Comparison of ENCODE assay signal across 26 mouse cellular contexts in genomic region chr4:148667006-148667755, GRCm38 (mm10). TPM values are rescaled to one million over a fixed set of nuclear protein-coding genes. Genes with fewer than 3 reads are reported as not detected.
DNase-seq lines count a peak whose midpoint lies in the region; ATAC-seq and TF ChIP-seq lines count a peak whose summit lies in the region.
"Had no signal": no experiment of that assay in that cellular context is flagged by ENCODE, and none has a peak within 500 bp of the region (broad histone marks: within the 10 kb centered on the region; RNA-seq: fewer than 3 reads in every experiment).

No protein-coding gene starts in this region.

- peaks cover 5% of the 10 kb centered on the region; the same call in 1 of the 2 replicates for H3K27me3 ChIP-seq in heart, embryonic 13.5 days (replicated peaks)
- H3K27me3 ChIP-seq in myocyte (ENCODE audit: control insufficient read depth, insufficient read depth, insufficient read length) = peaks cover 34% of the 10 kb centered on the region
- H3K27me3 ChIP-seq: midbrain, embryonic 15.5 days had no signal

- no peaks in the 10 kb centered on the region for H3K79me2 ChIP-seq in myocyte (ENCODE audit: control insufficient read depth, insufficient read depth)

- peaks cover 53% of the 10 kb centered on the region for H3K4me1 ChIP-seq in heart, embryonic 13.5 days

- H3ac ChIP-seq in myocyte (ENCODE audit: control insufficient read depth, insufficient read length) = no peak overlapping the region

- no peaks in the 10 kb centered on the region for H3K9me3 ChIP-seq in heart, embryonic 13.5 days
- H3K9me3 ChIP-seq: embryonic facial prominence, embryonic 13.5 days; forebrain, embryonic 15.5 days; hindbrain, embryonic 12.5 days; limb, embryonic 12.5 days; liver, embryonic 13.5 days; midbrain, embryonic 15.5 days had no signal

- peak overlapping the region; percentile 39 for H3K4me3 ChIP-seq in heart, embryonic 13.5 days
- no peak overlapping the region for H3K4me3 ChIP-seq in myocyte
- H3K4me3 ChIP-seq: embryonic facial prominence, embryonic 13.5 days; forebrain, embryonic 15.5 days; hindbrain, embryonic 12.5 days; limb, embryonic 12.5 days; liver, embryonic 13.5 days; midbrain, embryonic 15.5 days had no signal

- peak overlapping the region; percentile 79 for H3K9ac ChIP-seq in heart, embryonic 13.5 days
- H3K9ac ChIP-seq: embryonic facial prominence, embryonic 13.5 days; forebrain, embryonic 15.5 days; hindbrain, embryonic 12.5 days; limb, embryonic 12.5 days; liver, embryonic 13.5 days; lung, embryonic 14.5 days; midbrain, embryonic 15.5 days had no signal

- no peak for ATAC-seq in heart, embryonic 13.5 days (ENCODE audit: extremely low read depth, insufficient number of reproducible peaks, low FRiP score, low TSS enrichment)
- ATAC-seq: forebrain, embryonic 15.5 days; midbrain, embryonic 15.5 days had no signal

- TF ChIP-seq POLR2A in myocyte (IDR thresholded peaks at IDR 0.05; ENCODE audit: insufficient read length, low read depth) = no peak

- intact Hi-C loops in left cerebral cortex, postnatal 4 days (cut with DNase I) = no loop called here

- H3K27ac ChIP-seq in heart, embryonic 13.5 days (replicated peaks) = peak overlapping the region; percentile 95
- H3K27ac ChIP-seq: embryonic facial prominence, embryonic 13.5 days; forebrain, embryonic 15.5 days; hindbrain, embryonic 12.5 days; limb, embryonic 12.5 days; liver, embryonic 13.5 days; midbrain, embryonic 15.5 days had no signal

- H3K36me3 ChIP-seq in heart, embryonic 13.5 days = no peaks in the 10 kb centered on the region
- no peaks in the 10 kb centered on the region for H3K36me3 ChIP-seq in myocyte (ENCODE audit: control insufficient read depth, insufficient read depth)
- H3K36me3 ChIP-seq: embryonic facial prominence, embryonic 13.5 days; forebrain, embryonic 15.5 days; hindbrain, embryonic 12.5 days; limb, embryonic 12.5 days; liver, embryonic 13.5 days; midbrain, embryonic 15.5 days had no signal

- WGBS in heart, embryonic 13.5 days = 51% methylated on average over 15 of the region's 15 CpGs

- peak; percentile 35 to 50 for DNase-seq in gastrocnemius, adult 8-10 months (ENCODE audit: low spot score in 2 of 2)
- DNase-seq in gastrocnemius, postnatal 10 days = no peak
- peak; percentile 61 to 62 for DNase-seq in heart, adult 18-20 months
- DNase-seq in right cerebral cortex, adult 18-20 months = no peak
- no peak for DNase-seq in left cerebral cortex, postnatal 4 days
- DNase-seq in cerebellum, postnatal 36 days = no peak
- DNase-seq: adrenal gland, postnatal 36 days; cerebellum, adult 9-11 months; kidney, adult 8-10 months; kidney, postnatal 4 days; liver, embryonic 13.5 days; lung, embryonic 14.5 days; lung, postnatal 36 days; thymus, postnatal 14 days had no signal

- H3K4me2 ChIP-seq in heart, embryonic 13.5 days = peak overlapping the region; percentile 65
- H3K4me2 ChIP-seq in myocyte (ENCODE audit: low read depth) = peak overlapping the region; percentile 27
- H3K4me2 ChIP-seq: embryonic facial prominence, embryonic 13.5 days; forebrain, embryonic 15.5 days; hindbrain, embryonic 12.5 days; limb, embryonic 12.5 days; liver, embryonic 13.5 days; lung, embryonic 14.5 days; midbrain, embryonic 15.5 days had no signal

TF ChIP-seq in myocyte, 11 proteins besides CTCF, POLR2A, EP300 and RAD21:
- TF ChIP-seq MYOD1 (IDR thresholded peaks at IDR 0.05; ENCODE audit: control insufficient read depth in 1 of 3, insufficient read length in 2 of 3, low read depth in 2 of 3) (no peak), TCF3 (IDR thresholded peaks at IDR 0.05; ENCODE audit: insufficient read length, low read depth) (no peak), POLR2AphosphoS2 (IDR thresholded peaks at IDR 0.05; ENCODE audit: insufficient read length, low read depth) (no peak), USF1 (IDR thresholded peaks at IDR 0.05; ENCODE audit: low read depth) (peak; percentile 16)
TF ChIP-seq in myocyte: peak in this region for 1.

RNA-seq across cellular contexts. Expression of gene Gm572, which starts 24.1 kb away (rescaled TPM):
- 1 to 10 TPM; 7.3 to 9.2 (median 8.8) TPM for total RNA-seq in gastrocnemius, adult 8-10 months (2022)
- 1 to 10 TPM; 6.9 to 8.6 TPM for total RNA-seq in gastrocnemius, postnatal 10 days (2021)
- total RNA-seq in heart, adult 18-20 months (2021) = 1 to 10 TPM; 5.8 to 6.1 TPM
- 0.17 and 0.28 TPM in 2 replicates for polyA plus RNA-seq in heart, embryonic 13.5 days (2015; fragmentation: Nextera tagmentation; extraction: Ambion mirVana)
- 0.16 TPM for polyA plus RNA-seq in myocyte (2012; fragmentation: generic; extraction: Trizol)
- not detected for total RNA-seq in left cerebral cortex, postnatal 4 days (2021)
- total RNA-seq: adrenal gland, postnatal 36 days; CH12.LX; layer of hippocampus, postnatal 10 days; megakaryocyte-erythroid progenitor cell, adult 5-6 weeks; MEL had no signal
- polyA plus RNA-seq: embryonic facial prominence, embryonic 13.5 days; forebrain, embryonic 15.5 days; hindbrain, embryonic 12.5 days; intestine, embryonic 14.5 days; limb, embryonic 12.5 days; liver, embryonic 13.5 days; lung, embryonic 14.5 days; midbrain, embryonic 15.5 days had no signal

RNA-seq across cellular contexts. Expression of gene Tardbp, which starts 40.4 kb away (rescaled TPM):
- total RNA-seq in gastrocnemius, adult 8-10 months (2022) = 100 to 1,000 TPM; 116 to 129 (median 124) TPM
- 100 to 1,000 TPM; 130 to 172 TPM for total RNA-seq in gastrocnemius, postnatal 10 days (2021)
- total RNA-seq in heart, adult 18-20 months (2021) = 100 to 1,000 TPM; 125 to 126 TPM
- polyA plus RNA-seq in heart, embryonic 13.5 days (2015; fragmentation: Nextera tagmentation; extraction: Ambion mirVana) = 170 and 176 TPM in 2 replicates
- polyA plus RNA-seq in myocyte (2012; fragmentation: generic; extraction: Trizol) = 109 TPM
- total RNA-seq in left cerebral cortex, postnatal 4 days (2021) = 100 to 1,000 TPM; 263 to 324 TPM

Comparison
In these comparisons a context has a peak if more than half of its experiments do, and no peak if none do; other contexts are left out.
1. DNase-seq: peak in gastrocnemius, adult 8-10 months (2 of 2) and heart, adult 18-20 months (2 of 2); none in gastrocnemius, postnatal 10 days (single experiment), right cerebral cortex, adult 18-20 months (single experiment), left cerebral cortex, postnatal 4 days (single experiment) and cerebellum, postnatal 36 days (0 of 2).
2. RNA of gene Gm572, which starts 24.1 kb away (total RNA-seq): 7.3 to 9.2 TPM in gastrocnemius, adult 8-10 months, 6.9 to 8.6 TPM in gastrocnemius, postnatal 10 days and 5.8 to 6.1 TPM in heart, adult 18-20 months; not detected in left cerebral cortex, postnatal 4 days; every median in the first group is over 4 times any median in the second.